Mouse (Mus musculus) neural tube, embryonic 11.5 days (tissue): Measurements from ENCODE around the gene Rem1. TPM values are rescaled to one million over a fixed set of nuclear protein-coding genes. Genes with fewer than 3 reads are reported as not detected.
"Not testable (repeated sequence)": the region's sequence is repeated elsewhere in the genome, so short reads cannot be mapped to it uniquely, and the experiment has no call there.

ENCODE experiments used
- ATAC-seq: fragments of 200-750 bp; cut with Nextera tagmentation; 2 replicates; pipeline ENCODE4 v1.8.0; 2017; ENCODE audit warnings: moderate number of reproducible peaks, mild to moderate bottlenecking, moderate TSS enrichment, moderate library complexity; ENCODE audit not compliant: insufficient read depth, low FRiP score, low TSS enrichment
- DNase-seq: peaks from one replicate; pipeline ENCODE4 v3.0.0-alpha.2; 2015; ENCODE audit warnings: low spot score
- H3K27ac ChIP-seq: fragments of 300-500 bp; sonication (generic); 2 replicates; pipeline ENCODE4 v1.5.1; 2014; ENCODE audit warnings: low read depth, mild to moderate bottlenecking, low read length
- H3K27me3 ChIP-seq: fragments of 300-500 bp; sonication (generic); 2 replicates; pipeline ENCODE4 v1.6.1; 2014; ENCODE audit warnings: mild to moderate bottlenecking, low read length, mixed read lengths; ENCODE audit not compliant: control insufficient read depth, insufficient read depth
- H3K36me3 ChIP-seq: fragments of 300-500 bp; sonication (generic); 2 replicates; pipeline ENCODE4 v1.6.1; 2014; ENCODE audit warnings: mild to moderate bottlenecking, low read length, moderate library complexity, mixed read lengths; ENCODE audit not compliant: control insufficient read depth, insufficient read depth
- H3K4me1 ChIP-seq: fragments of 300-500 bp; sonication (generic); 2 replicates; pipeline ENCODE4 v1.6.1; 2014; ENCODE audit warnings: low read length, mixed read lengths; ENCODE audit not compliant: control insufficient read depth, insufficient read depth
- H3K4me2 ChIP-seq: fragments of 300-500 bp; sonication (generic); 2 replicates; pipeline ENCODE4 v1.6.1; 2014; ENCODE audit warnings: low read depth, mild to moderate bottlenecking, moderate library complexity
- H3K4me3 ChIP-seq: fragments of 300-500 bp; sonication (generic); 2 replicates; pipeline ENCODE4 v1.5.1; 2014; ENCODE audit warnings: low read depth, low read length
- H3K9ac ChIP-seq: fragments of 300-500 bp; sonication (generic); 2 replicates; pipeline ENCODE4 v1.6.1; 2014; ENCODE audit warnings: mild to moderate bottlenecking, low read length
- H3K9me3 ChIP-seq: fragments of 300-500 bp; sonication (generic); 2 replicates; pipeline ENCODE4 v1.6.1; 2016; ENCODE audit warnings: low read length; ENCODE audit not compliant: control insufficient read depth
- WGBS: fragments of 180-500 bp; shearing (Covaris S2); extraction: QIAGEN DNeasy Blood & Tissue Kit; methylation state at CpG from one replicate; pipeline ENCODE4 v1.1.7; 2014; 5-methylcytosine and 5-hydroxymethylcytosine counted together
- polyA plus RNA-seq: library from polyadenylated mRNA; unstranded; fragments of >200 nt; fragmentation: Nextera tagmentation; extraction: Ambion mirVana; gene quantifications from 2 replicates; pipeline ENCODE4 v1.2.1, GENCODE M21; 2014

Gene Rem1
- polyA plus RNA-seq, 1 experiment from 2014 or later: 0.58 TPM

- DNase-seq: no peak
- H3K4me2 ChIP-seq: no peak overlapping the region
- no peak overlapping the region for H3K27ac ChIP-seq
- no peak overlapping the region for H3K4me3 ChIP-seq
- H3K36me3 ChIP-seq: no peaks in the 10 kb centered on the region
- H3K9ac ChIP-seq: no peak overlapping the region
- H3K9me3 ChIP-seq: no peaks in the 10 kb centered on the region
- no peaks in the 10 kb centered on the region for H3K27me3 ChIP-seq
- ATAC-seq: no peak
- no peaks in the 10 kb centered on the region for H3K4me1 ChIP-seq
- 79% methylated on average over 6 of the region's 6 CpGs for WGBS
Measured at GRCm38 (mm10) chr2:152661163-152661562, 34.4 kb downstream of the Rem1 start.

- H3K9ac ChIP-seq, H3K9me3 ChIP-seq, H3K27ac ChIP-seq, H3K4me1 ChIP-seq, H3K27me3 ChIP-seq, H3K36me3 ChIP-seq, H3K4me3 ChIP-seq, DNase-seq, H3K4me2 ChIP-seq, ATAC-seq: not testable (repeated sequence)
- WGBS: 77% methylated on average over 3 of the region's 3 CpGs
Measured at GRCm38 (mm10) chr2:152666191-152666590, 39.4 kb downstream of the Rem1 start.

- Histone ChIP-seq H3K27me3 (no peaks in the 10 kb centered on the region), H3K4me3 (peak within 1 kb of the TSS; percentile 98), H3K4me2 (peak within 1 kb of the TSS; percentile 78), H3K9ac (peak within 1 kb of the TSS; percentile 98), H3K27ac (peak within 1 kb of the TSS; percentile 94), H3K36me3 (no peaks in the 10 kb centered on the region), H3K9me3 (no peaks in the 10 kb centered on the region), H3K4me1 (peaks cover 12% of the 10 kb centered on the region; the same call in 1 of the 2 replicates)
- WGBS: 0% methylated on average over 24 of the region's 35 CpGs
- peak; percentile 80 for ATAC-seq
- peak; percentile 97 for DNase-seq
Measured at GRCm38 (mm10) chr2:152669256-152669638, 42.5 kb downstream of the Rem1 start, which contains the start of gene H13. Gene H13, plus strand, starts transcription at chr2:152669461.

- peaks cover 12% of the 10 kb centered on the region; the same call in 1 of the 2 replicates for H3K4me1 ChIP-seq
- under 1% methylated on average over 46 of the region's 46 CpGs for WGBS
- peak overlapping the region; percentile 98 for H3K4me3 ChIP-seq
- no peaks in the 10 kb centered on the region for H3K36me3 ChIP-seq
- H3K9me3 ChIP-seq: no peaks in the 10 kb centered on the region
- DNase-seq (peak; percentile 77), ATAC-seq (peak; percentile 71)
- H3K27ac ChIP-seq: peak overlapping the region; percentile 94
- peak overlapping the region; percentile 78 for H3K4me2 ChIP-seq
- no peaks in the 10 kb centered on the region for H3K27me3 ChIP-seq
- peak overlapping the region; percentile 98 for H3K9ac ChIP-seq
Measured at GRCm38 (mm10) chr2:152669639-152670484, 43.1 kb downstream of the Rem1 start.

DNA sequence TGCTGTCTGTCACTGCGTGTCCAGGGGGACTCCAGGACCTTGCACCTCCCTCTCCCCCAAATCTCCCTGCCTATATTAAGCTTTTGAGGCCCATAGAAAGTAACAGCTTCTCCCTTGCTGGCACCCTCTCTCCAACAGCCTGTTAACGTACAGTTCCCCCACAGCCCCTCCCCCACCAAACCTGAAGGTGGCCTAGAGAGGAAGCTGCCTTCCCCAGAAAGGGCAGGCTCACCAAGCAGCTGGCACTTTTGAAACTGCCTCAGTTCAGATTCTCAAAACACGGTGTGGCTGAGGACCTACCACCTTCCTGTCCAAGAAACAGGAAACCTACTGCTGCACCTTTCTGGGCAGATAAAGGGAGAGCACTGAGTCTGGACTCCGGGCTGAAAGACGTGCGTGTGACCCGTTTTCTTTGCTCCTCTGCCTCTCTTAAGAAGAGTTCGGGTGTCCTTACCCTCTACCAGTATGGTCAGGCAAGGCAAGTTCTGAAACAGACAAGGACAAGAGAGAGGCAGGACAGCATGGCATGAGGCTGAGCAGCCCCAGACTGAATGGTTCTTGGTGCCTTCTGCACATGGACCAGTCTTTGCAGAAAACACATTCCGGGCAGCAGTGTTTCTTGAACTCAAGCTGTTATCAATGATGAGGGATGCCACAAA lies 44.4 kb downstream of the Rem1 start:
- peaks cover 12% of the 10 kb centered on the region; the same call in 1 of the 2 replicates for H3K4me1 ChIP-seq
- no peaks in the 10 kb centered on the region for H3K27me3 ChIP-seq
- ATAC-seq: no peak
- 72% methylated on average over 9 of the region's 9 CpGs for WGBS
- H3K9ac ChIP-seq: peak overlapping the region; percentile 98
- H3K4me2 ChIP-seq: peak overlapping the region; percentile 78
- H3K9me3 ChIP-seq: no peaks in the 10 kb centered on the region
- 0 out of 2 replicates have a peak overlapping the region, but pooled peaks have one; percentile 94 for H3K27ac ChIP-seq
- H3K36me3 ChIP-seq: no peaks in the 10 kb centered on the region
- DNase-seq: no peak
- H3K4me3 ChIP-seq: peak overlapping the region; percentile 98

DNA sequence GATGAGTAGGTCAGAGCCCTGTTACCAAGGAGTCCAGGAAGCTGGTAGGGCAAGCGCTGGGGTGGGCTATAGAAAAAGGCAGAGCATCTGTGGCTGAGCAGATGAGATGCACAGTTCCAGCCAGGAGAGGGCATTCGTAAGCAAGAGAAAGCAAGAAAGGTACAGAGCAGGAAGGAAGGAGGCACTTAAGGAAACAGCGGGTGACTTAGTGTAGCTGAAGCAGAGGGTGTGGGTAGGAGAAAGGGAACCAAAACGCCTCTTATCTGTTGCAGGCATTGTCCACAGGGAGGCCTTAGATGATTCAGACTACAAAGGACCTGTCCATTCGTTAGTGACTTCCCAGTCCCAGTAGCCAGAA lies 44.9 kb downstream of the Rem1 start:
- Histone ChIP-seq H3K36me3 (no peaks in the 10 kb centered on the region), H3K4me1 (peaks cover 12% of the 10 kb centered on the region; the same call in 1 of the 2 replicates), H3K4me3 (peak overlapping the region; percentile 98), H3K27ac (no peak overlapping the region), H3K4me2 (peak overlapping the region; percentile 78), H3K9me3 (no peaks in the 10 kb centered on the region), H3K27me3 (no peaks in the 10 kb centered on the region), H3K9ac (no peak overlapping the region)
- 53% methylated on average over 5 of the region's 5 CpGs for WGBS
- DNase-seq (no peak), ATAC-seq (no peak)

GRCm38 (mm10) chr2:152672166-152672565 lies 45.4 kb downstream of the Rem1 start:
- Histone ChIP-seq H3K9me3 (no peaks in the 10 kb centered on the region), H3K36me3 (no peaks in the 10 kb centered on the region), H3K4me1 (peaks cover 12% of the 10 kb centered on the region; the same call in 1 of the 2 replicates), H3K4me3 (no peak overlapping the region), H3K27ac (no peak overlapping the region), H3K9ac (no peak overlapping the region), H3K27me3 (no peaks in the 10 kb centered on the region), H3K4me2 (peak overlapping the region; percentile 0; the same call in 1 of the 2 replicates)
- no peak for ATAC-seq
- DNase-seq: no peak
- 84% methylated on average over 12 of the region's 12 CpGs for WGBS

DNA sequence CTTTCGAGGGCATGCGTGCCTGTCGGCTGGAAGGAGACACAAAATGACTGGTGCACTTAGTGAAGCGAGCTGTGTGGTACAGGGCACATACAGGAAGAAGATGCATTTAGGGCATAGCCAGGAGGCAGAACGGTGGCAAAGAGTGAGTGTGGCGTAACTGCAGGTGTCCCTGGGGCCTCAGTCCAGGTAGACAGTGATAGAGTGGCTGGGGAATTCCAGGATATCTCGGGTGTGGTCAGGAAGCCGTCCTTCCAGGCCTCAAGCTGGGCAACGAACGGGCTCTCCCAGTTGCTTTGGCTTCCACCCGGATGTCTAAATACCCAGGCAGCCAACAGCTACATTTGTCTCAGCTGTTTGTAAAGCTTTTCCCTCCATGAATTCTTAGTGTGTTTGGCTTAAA lies 47.4 kb downstream of the Rem1 start:
- Histone ChIP-seq H3K4me2 (no peak overlapping the region), H3K27ac (no peak overlapping the region), H3K9ac (no peak overlapping the region), H3K4me3 (no peak overlapping the region), H3K27me3 (no peaks in the 10 kb centered on the region), H3K36me3 (peaks cover 2% of the 10 kb centered on the region; the same call in 1 of the 2 replicates), H3K9me3 (no peaks in the 10 kb centered on the region), H3K4me1 (peaks cover 12% of the 10 kb centered on the region; the same call in 1 of the 2 replicates)
- 84% methylated on average over 11 of the region's 11 CpGs for WGBS
- DNase-seq: no peak
- ATAC-seq: no peak
